Mouse (Mus musculus) gastrocnemius, postnatal 36 days (tissue): ENCODE results near the gene Mocs1. TPM values are rescaled to one million over a fixed set of nuclear protein-coding genes. Genes with fewer than 3 reads are reported as not detected.

Source experiments
- DNase-seq, 2 experiments: peaks; one replicate each; pipeline ENCODE4 v3.0.0; 2022
- intact Hi-C: fragments of 180-260 bp; cut with DNase I; formaldehyde crosslinking; loops from one replicate; pipeline ENCODE4 v1.15.1; 2025
- long read RNA-seq, 2 experiments: library from polyadenylated mRNA; stranded (forward); transcript quantifications; one replicate each; pipeline ENCODE4 v2.0.0; 2021
- total RNA-seq, 2 experiments: library from RNA; stranded (reverse); gene quantifications; 2 replicates each; pipeline ENCODE4 v1.2.3; 2021

Gene Mocs1
- 10 to 100 TPM; 16.2 to 18.3 TPM for total RNA-seq
- long read RNA-seq, experiment 1: 0 reads
- long read RNA-seq, experiment 2, partial matches to known transcripts: 0 of 3 reads
- long read RNA-seq, experiment 2, other reads (novel, unspliced or antisense): 3 of 3 reads

GRCm38 (mm10) chr17:49428239-49428688, at the start of gene Mocs1:
Gene Mocs1, plus strand, starts transcription at chr17:49428362.
- DNase-seq: peak; percentile 93 to 94
- intact Hi-C loops: no loop called here

DNA sequence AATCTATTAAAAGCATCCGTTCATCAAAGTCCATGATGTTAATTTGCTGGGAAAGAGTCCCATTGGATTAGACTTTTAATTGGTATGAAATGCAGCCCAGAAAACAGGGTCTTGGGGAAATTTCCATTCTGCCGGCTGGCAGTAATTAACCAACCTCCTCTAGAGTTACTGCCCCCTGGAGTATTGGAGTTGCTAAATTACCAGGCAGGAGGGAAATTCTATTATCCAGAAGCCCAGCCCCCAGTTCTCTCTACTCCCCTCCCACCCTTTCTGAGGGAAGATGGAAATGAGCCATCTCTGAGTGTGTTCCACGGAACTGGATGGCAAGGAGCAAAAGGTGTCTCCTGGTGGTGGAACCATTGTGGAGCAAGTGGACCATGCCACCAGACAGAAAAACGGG, 48.5 kb upstream of the Mocs1 start:
- no peak for DNase-seq

GRCm38 (mm10) chr17:49384217-49384943, 43.8 kb upstream of the Mocs1 start:
- no peak for DNase-seq
- intact Hi-C loops: no loop called here

More for the DNA sequence above, 48.5 kb upstream of the Mocs1 start:
- intact Hi-C loops: no loop called here

DNA sequence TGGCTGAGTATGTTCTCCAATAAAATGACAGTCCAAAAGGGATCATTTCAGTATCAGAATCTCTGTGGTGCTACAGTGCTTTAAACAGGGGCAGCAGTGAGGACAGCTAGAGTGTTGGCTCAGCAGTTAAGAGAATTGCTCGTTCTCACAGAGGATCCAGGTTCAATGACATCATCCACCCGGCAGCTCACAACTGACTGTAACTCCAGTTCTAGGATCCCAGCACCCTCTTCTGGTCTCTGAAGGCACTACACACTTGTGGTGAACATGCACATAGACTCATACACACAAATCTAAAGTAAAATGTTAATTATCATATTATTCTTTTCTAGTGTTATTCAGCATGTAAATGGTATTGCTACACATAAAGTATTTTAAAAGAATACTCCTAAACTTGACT, 40.4 kb upstream of the Mocs1 start:
- intact Hi-C loops: no loop called here
- no peak for DNase-seq

GRCm38 (mm10) chr17:49392751-49393150, 35.4 kb upstream of the Mocs1 start:
- intact Hi-C loops: no loop called here

DNA sequence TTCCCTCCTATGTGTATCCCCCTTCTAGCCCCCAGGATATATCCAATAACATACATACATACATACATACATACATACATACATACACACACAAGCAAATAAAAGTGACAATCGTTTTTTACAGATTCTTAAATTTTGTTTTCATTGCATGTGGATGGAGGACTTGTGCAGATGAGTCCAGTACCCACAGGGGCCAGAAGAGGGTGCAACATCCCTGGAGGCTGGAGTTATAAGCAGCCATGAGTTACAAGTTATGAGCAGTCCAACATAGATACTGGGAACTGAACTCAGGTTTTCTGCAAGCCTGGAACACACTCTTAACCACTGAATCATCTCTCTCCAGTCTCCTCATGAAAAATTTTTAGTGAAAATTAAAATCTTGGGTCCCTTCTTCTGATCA, 33.3 kb upstream of the Mocs1 start:
- DNase-seq: no peak
- intact Hi-C loops: no loop called here

More at GRCm38 (mm10) chr17:49392751-49393150, 35.4 kb upstream of the Mocs1 start:
- no peak for DNase-seq

GRCm38 (mm10) chr17:49399605-49400004, 28.6 kb upstream of the Mocs1 start:
- intact Hi-C loops: loop anchor here (2.0 to 10.0 kb wide), 2 partner anchors 133 to 465 kb away; partner anchors contain the start of gene Lrfn2
- no peak for DNase-seq

- intact Hi-C loops: loop anchor here (2.0 to 10.0 kb wide), 2 partner anchors 133 to 465 kb away; partner anchors contain the start of gene Lrfn2
- DNase-seq: peak; percentile 53 to 59
These were observed 28.0 kb upstream of the Mocs1 start for GRCm38 (mm10) chr17:49400130-49400529.

DNA sequence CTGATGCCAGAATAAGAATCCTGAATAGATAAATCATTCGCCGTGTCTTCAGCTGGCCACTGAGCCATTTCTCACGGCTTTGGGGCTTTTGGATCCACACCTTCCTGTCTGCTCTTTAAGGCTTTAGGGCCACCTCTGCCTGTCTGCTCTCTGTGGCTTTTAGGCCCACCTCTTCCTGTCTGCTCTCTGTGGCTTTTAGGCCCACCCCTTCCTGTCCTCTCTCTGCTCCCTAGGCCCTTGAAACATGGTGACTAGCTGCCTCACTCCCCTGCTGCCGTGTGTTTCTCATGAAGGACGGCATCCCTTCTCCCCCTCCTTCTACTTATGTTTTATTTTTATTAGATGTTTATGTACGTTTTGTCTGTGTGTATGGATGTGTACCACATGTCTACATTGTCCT, 25.0 kb upstream of the Mocs1 start:
- DNase-seq: no peak
- intact Hi-C loops: loop anchor here (10.0 kb wide), 1 partner anchor 468 kb away; the partner anchor contains the start of gene Lrfn2

- no peak for DNase-seq
- intact Hi-C loops: loop anchor here (10.0 kb wide), 1 partner anchor 471 kb away; the partner anchor contains the start of gene Lrfn2
These were observed 22.2 kb upstream of the Mocs1 start for GRCm38 (mm10) chr17:49405927-49406326.

DNA sequence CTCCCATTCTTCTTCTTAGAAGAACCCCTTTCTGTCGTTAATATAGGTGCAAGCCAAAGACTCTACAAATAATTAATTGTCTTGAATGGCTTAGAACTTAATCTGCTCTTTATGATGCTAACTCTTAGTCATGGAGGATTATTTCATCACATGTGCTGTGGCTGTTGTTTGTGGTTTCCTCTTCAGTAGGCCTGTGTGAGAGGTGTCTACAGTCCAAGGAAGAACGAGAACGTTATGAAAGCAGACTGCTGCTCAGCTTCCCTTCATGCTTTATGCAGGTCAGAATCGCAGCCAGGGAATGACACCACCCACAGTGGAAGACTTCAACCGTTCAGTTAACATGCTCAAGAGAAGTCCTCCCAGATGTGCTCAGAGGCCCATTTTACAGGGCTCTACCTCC, 15.2 kb upstream of the Mocs1 start:
- no peak for DNase-seq
- intact Hi-C loops: no loop called here

- intact Hi-C loops: no loop called here
These were observed 14.6 kb upstream of the Mocs1 start for GRCm38 (mm10) chr17:49413554-49413953.

GRCm38 (mm10) chr17:49416228-49416627, 11.9 kb upstream of the Mocs1 start:
- no peak for DNase-seq
- intact Hi-C loops: no loop called here

More at GRCm38 (mm10) chr17:49413554-49413953, 14.6 kb upstream of the Mocs1 start:
- DNase-seq: no peak

- intact Hi-C loops: no loop called here
- DNase-seq: no peak
These were observed 8.3 kb upstream of the Mocs1 start for GRCm38 (mm10) chr17:49419813-49420212.

GRCm38 (mm10) chr17:49422286-49423066, 5.7 kb upstream of the Mocs1 start:
- intact Hi-C loops: no loop called here
- DNase-seq: no peak

- DNase-seq: no peak
- intact Hi-C loops: no loop called here
These were observed 5.2 kb upstream of the Mocs1 start for GRCm38 (mm10) chr17:49423067-49423325.

DNA sequence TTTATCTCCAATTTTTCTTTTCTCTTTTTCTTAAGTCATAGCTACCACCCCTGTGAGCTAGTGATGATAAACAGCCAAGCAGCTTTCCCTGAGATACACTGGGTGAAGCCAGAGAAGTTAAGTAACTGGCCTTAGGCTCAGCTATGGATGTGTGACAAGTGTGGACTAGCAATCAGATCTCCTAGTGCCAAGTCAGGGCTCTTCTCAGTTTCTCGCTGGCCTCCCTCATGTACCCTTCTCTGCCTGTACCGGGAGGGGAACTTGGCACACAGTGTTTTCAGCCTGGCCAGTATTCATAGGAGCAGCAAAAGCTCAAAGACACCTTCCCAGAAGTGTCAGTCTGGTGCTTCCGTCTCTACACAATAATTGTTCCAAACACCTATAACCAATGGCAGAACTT, 4.3 kb upstream of the Mocs1 start:
- peak in 1 of 2 experiments; percentile 46 for DNase-seq
- intact Hi-C loops: no loop called here

GRCm38 (mm10) chr17:49427631-49428238, 427 bp upstream of the Mocs1 start:
- intact Hi-C loops: no loop called here
- no peak for DNase-seq

- DNase-seq: no peak
- intact Hi-C loops: no loop called here
These were observed 721 bp downstream of the Mocs1 start for GRCm38 (mm10) chr17:49428751-49429415.

GRCm38 (mm10) chr17:49429471-49430129, 1.4 kb downstream of the Mocs1 start:
- DNase-seq: no peak
- intact Hi-C loops: no loop called here
